Mouse (Mus musculus) heart, adult 2 months (tissue): ENCODE data around the gene Tspear.

Experiments
- CTCF ChIP-seq: fragments of 200-600 bp; IDR thresholded peaks from 2 replicates; pipeline ENCODE4 v1.8.1; 2022; ENCODE audit warnings: antibody characterized with exemption, mild to moderate bottlenecking, moderate library complexity
- EP300 ChIP-seq: fragments of 200-500 bp; IDR thresholded peaks from 2 replicates; pipeline ENCODE4 v1.6.1; 2011; ENCODE audit warnings: low read depth, low read length, control low read depth; ENCODE audit not compliant: insufficient read depth
- POLR2A ChIP-seq: fragments of 200-500 bp; IDR thresholded peaks from 2 replicates; pipeline ENCODE4 v1.6.1; 2011; ENCODE audit warnings: mild to moderate bottlenecking, low read depth, low read length, control low read depth; ENCODE audit not compliant: insufficient read depth

DNA sequence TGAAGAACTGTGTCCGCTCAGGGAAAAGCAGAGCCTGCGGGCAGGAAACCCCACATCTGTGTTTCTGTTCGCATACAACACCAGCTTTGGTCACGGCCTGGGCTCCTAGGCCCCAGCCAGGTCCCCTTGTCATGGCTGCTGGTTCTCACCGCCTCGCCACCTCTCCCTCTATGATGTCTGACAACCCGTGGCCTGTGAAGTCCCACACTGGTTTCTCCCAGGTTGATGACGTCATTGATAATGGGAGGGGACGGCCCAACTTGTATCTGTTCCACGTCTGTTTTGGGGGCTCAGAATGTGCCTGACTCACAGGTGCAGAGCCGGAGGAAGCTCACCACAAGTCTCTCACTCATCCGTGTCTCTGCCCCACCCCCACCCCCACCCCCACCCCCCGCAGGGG, 12.6 kb upstream of the Tspear start:
- no peak for TF ChIP-seq CTCF
- no peak for TF ChIP-seq POLR2A
- TF ChIP-seq EP300: no peak
